Mouse (Mus musculus) liver, embryonic 16.5 days (tissue): ENCODE measurements around the gene Gm17387. TPM values are rescaled to one million over a fixed set of nuclear protein-coding genes. Genes with fewer than 3 reads are reported as not detected.

Experiments
- ATAC-seq: fragments of 200-750 bp; cut with Nextera tagmentation; 2 replicates; pipeline ENCODE4 v1.8.0; 2017; ENCODE audit warnings: low read depth, mild to moderate bottlenecking, moderate number of reproducible peaks, moderate library complexity
- H3K27ac ChIP-seq: fragments of 300-500 bp; sonication (generic); 2 replicates; pipeline ENCODE4 v1.5.1; 2014; ENCODE audit warnings: mild to moderate bottlenecking, low read length
- H3K27me3 ChIP-seq: fragments of 300-500 bp; sonication (generic); 2 replicates; pipeline ENCODE4 v1.6.1; 2014; ENCODE audit warnings: low read depth, low read length, mixed read lengths; ENCODE audit not compliant: control insufficient read depth, insufficient read depth
- H3K36me3 ChIP-seq: fragments of 300-500 bp; sonication (generic); 2 replicates; pipeline ENCODE4 v1.6.1; 2014; ENCODE audit warnings: mild to moderate bottlenecking; ENCODE audit not compliant: control insufficient read depth, insufficient read depth
- H3K4me1 ChIP-seq: fragments of 300-500 bp; sonication (generic); 2 replicates; pipeline ENCODE4 v1.6.1; 2014; ENCODE audit warnings: low read depth, low read length, mixed read lengths; ENCODE audit not compliant: control insufficient read depth
- H3K4me2 ChIP-seq: fragments of 300-500 bp; sonication (generic); 2 replicates; pipeline ENCODE4 v1.6.1; 2014; ENCODE audit warnings: low read depth, low read length, mixed read lengths
- H3K4me3 ChIP-seq: fragments of 300-500 bp; sonication (generic); 2 replicates; pipeline ENCODE4 v1.5.1; 2014; ENCODE audit warnings: low read depth, mild to moderate bottlenecking, low read length
- H3K9ac ChIP-seq: fragments of 300-500 bp; sonication (generic); 2 replicates; pipeline ENCODE4 v1.6.1; 2014; ENCODE audit warnings: low read depth, low read length
- H3K9me3 ChIP-seq: fragments of 300-500 bp; sonication (generic); replicated peaks from 2 replicates; pipeline ENCODE4 v1.6.1; 2016; ENCODE audit warnings: low read length; ENCODE audit not compliant: control insufficient read depth
- WGBS: fragments of 180-500 bp; shearing (Covaris S2); extraction: QIAGEN DNeasy Blood & Tissue Kit; methylation state at CpG from one replicate; pipeline ENCODE4 v1.1.7; 2014; ENCODE audit not compliant: insufficient replicate concordance; 5-methylcytosine and 5-hydroxymethylcytosine counted together
- polyA plus RNA-seq: library from polyadenylated mRNA; unstranded; fragments of >200 nt; fragmentation: Nextera tagmentation; extraction: Ambion mirVana; gene quantifications from 2 replicates; pipeline ENCODE4 v1.2.1, GENCODE M21; 2015

The Gm17387 gene
- polyA plus RNA-seq, 1 experiment from 2014 or later, result not detected

DNA sequence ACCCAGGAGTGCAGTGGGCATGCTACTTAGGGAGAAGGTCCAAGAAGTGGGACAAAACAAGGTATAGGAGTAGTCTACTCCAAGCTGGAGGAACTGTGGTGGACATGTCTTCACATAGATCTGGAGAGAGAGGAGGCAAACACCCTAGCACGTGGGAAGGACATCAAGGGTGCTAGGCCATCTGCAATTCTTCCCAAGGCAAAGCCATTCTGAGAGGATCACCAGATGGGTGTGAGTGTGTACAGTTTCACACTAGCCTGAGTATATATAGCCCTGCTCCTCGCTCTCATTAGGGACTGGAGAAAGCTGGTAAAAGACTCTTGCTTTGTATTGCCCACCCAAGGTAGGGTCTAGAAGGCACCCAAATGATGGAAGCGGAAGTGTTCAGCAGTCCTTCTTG lies 34.4 kb downstream of the Gm17387 start:
- WGBS, result 67% methylated on average over 3 of the region's 3 CpGs
- H3K9ac ChIP-seq, result no peak overlapping the region
- H3K27me3 ChIP-seq, result peaks cover 44% of the 10 kb centered on the region

DNA sequence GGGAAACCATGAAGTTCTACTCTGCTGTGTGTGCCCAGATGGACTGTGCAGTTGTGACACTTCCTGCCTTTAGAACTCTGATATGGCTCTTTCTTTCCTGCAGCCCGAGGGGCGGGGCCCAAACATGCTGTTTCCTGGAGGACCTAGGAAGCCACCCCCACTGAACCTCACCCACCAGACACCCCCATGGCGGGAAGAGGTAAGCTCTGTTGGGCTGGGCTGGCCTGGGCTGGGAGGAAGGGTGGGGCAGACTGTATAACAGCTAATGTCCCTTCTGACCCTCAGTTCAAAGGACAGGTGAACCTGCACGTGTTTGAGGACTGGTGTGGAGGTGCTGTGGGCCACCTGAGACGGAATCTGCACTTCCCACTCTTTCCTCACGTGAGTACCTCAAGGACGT lies 35.2 kb downstream of the Gm17387 start:
- Histone ChIP-seq H3K27ac (no peak overlapping the region), H3K4me1 (peaks cover 17% of the 10 kb centered on the region), H3K27me3 (peaks cover 41% of the 10 kb centered on the region), H3K4me3 (no peak overlapping the region), H3K36me3 (no peaks in the 10 kb centered on the region), H3K9me3 (no peaks in the 10 kb centered on the region), H3K9ac (no peak overlapping the region), H3K4me2 (no peak overlapping the region; the same call in 1 of the 2 replicates)
- 24% methylated on average over 7 of the region's 7 CpGs for WGBS
- ATAC-seq, result peak; percentile 54

More for the DNA sequence above, 34.4 kb downstream of the Gm17387 start:
- ATAC-seq, result no peak
- H3K27ac ChIP-seq, result no peak overlapping the region
- H3K4me3 ChIP-seq, result no peak overlapping the region
- H3K4me1 ChIP-seq, result peaks cover 17% of the 10 kb centered on the region
- no peaks in the 10 kb centered on the region for H3K36me3 ChIP-seq
- H3K9me3 ChIP-seq, result no peaks in the 10 kb centered on the region
- H3K4me2 ChIP-seq, result no peak overlapping the region

GRCm38 (mm10) chr7:141064576-141064975 lies 35.6 kb downstream of the Gm17387 start:
- H3K4me2 ChIP-seq, result no peak overlapping the region; the same call in 1 of the 2 replicates
- H3K27me3 ChIP-seq, result peaks cover 40% of the 10 kb centered on the region
- no peaks in the 10 kb centered on the region for H3K36me3 ChIP-seq
- ATAC-seq, result peak; percentile 18
- H3K4me1 ChIP-seq, result peaks cover 17% of the 10 kb centered on the region
- H3K4me3 ChIP-seq, result no peak overlapping the region
- 59% methylated on average over 7 of the region's 7 CpGs for WGBS
- H3K9ac ChIP-seq, result no peak overlapping the region
- no peak overlapping the region for H3K27ac ChIP-seq
- H3K9me3 ChIP-seq, result no peaks in the 10 kb centered on the region

- H3K9me3 ChIP-seq, result no peaks in the 10 kb centered on the region
- peaks cover 40% of the 10 kb centered on the region for H3K27me3 ChIP-seq
- ATAC-seq, result no peak
- H3K27ac ChIP-seq, result no peak overlapping the region
- no peak overlapping the region for H3K9ac ChIP-seq
- H3K4me2 ChIP-seq, result no peak overlapping the region
- no peaks in the 10 kb centered on the region for H3K36me3 ChIP-seq
- 60% methylated on average over 19 of the region's 19 CpGs for WGBS
- H3K4me1 ChIP-seq, result peaks cover 12% of the 10 kb centered on the region
- H3K4me3 ChIP-seq, result no peak overlapping the region
Observed at GRCm38 (mm10) chr7:141068351-141068750, 39.4 kb downstream of the Gm17387 start.

DNA sequence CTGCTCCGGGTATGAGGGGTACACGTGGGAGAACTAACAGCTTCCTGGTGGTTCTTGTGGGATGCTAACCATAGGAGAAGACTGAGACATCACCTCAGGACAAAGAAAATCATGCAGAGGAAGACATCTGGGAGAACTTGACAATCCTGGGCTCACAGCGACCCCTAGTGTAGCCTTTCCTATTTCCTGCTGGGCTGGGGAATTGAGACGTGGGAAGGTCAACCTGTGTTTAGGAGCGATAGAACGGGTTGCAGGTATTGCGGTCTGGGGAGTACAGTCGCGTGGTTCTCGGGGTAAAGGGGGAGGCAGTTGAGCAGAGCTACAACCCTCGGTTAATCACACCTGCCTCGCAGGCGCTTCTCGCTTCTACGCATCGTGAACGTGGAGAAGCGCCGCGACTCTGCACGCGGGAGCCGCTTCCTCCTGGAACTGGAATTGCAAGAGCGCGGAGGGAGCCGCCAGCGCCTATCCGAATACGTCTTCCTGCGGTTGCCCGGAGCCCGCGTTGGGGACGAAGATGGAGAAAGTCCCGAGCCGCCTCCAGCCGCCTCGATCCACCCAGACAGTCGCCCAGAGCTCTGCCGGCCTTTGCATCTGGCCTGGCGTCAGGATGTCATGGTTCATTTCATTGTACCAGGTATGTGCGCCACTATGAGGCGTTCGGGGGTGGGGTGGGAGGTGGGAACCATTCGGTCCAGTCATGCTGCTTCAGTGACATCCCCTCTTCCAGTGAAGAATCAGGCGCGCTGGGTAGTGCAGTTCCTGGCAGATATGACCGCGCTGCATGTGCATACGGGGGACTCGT lies 41.3 kb downstream of the Gm17387 start:
- Histone ChIP-seq H3K9me3 (no peaks in the 10 kb centered on the region), H3K4me2 (peak overlapping the region; percentile 62), H3K27ac (no peak overlapping the region), H3K4me3 (peak overlapping the region; percentile 41), H3K9ac (no peak overlapping the region), H3K27me3 (peaks cover 40% of the 10 kb centered on the region), H3K36me3 (no peaks in the 10 kb centered on the region), H3K4me1 (peaks cover 7% of the 10 kb centered on the region; the same call in 1 of the 2 replicates)
- WGBS, result 1% methylated on average over 51 of the region's 51 CpGs
- ATAC-seq, result peak; percentile 30; the same call in 1 of the 2 replicates

- H3K9ac ChIP-seq, result no peak overlapping the region
- WGBS, result 9% methylated on average over 23 of the region's 23 CpGs
- no peak overlapping the region for H3K27ac ChIP-seq
- no peaks in the 10 kb centered on the region for H3K36me3 ChIP-seq
- ATAC-seq, result no peak
- H3K4me2 ChIP-seq, result 0 out of 2 replicates have a peak overlapping the region, but pooled peaks have one; percentile 11
- no peak overlapping the region for H3K4me3 ChIP-seq
- peaks cover 7% of the 10 kb centered on the region; the same call in 1 of the 2 replicates for H3K4me1 ChIP-seq
- peaks cover 40% of the 10 kb centered on the region for H3K27me3 ChIP-seq
- no peaks in the 10 kb centered on the region for H3K9me3 ChIP-seq
Observed at GRCm38 (mm10) chr7:141072017-141072745, 43.2 kb downstream of the Gm17387 start.

- H3K4me3 ChIP-seq, result no peak overlapping the region
- H3K27ac ChIP-seq, result no peak overlapping the region
- WGBS, result 42% methylated on average over 4 of the region's 4 CpGs
- peaks cover 33% of the 10 kb centered on the region for H3K27me3 ChIP-seq
- no peaks in the 10 kb centered on the region for H3K9me3 ChIP-seq
- no peak for ATAC-seq
- H3K4me1 ChIP-seq, result peaks cover 7% of the 10 kb centered on the region; the same call in 1 of the 2 replicates
- H3K36me3 ChIP-seq, result no peaks in the 10 kb centered on the region
- H3K9ac ChIP-seq, result no peak overlapping the region
- no peak overlapping the region for H3K4me2 ChIP-seq
Observed at GRCm38 (mm10) chr7:141073782-141074181, 44.9 kb downstream of the Gm17387 start.

GRCm38 (mm10) chr7:141077841-141078240 lies 48.9 kb downstream of the Gm17387 start, which contains the start of gene Pkp3:
Pkp3 (plus strand) TSS chr7:141078218.
- no peak for ATAC-seq
- H3K27me3 ChIP-seq, result peaks cover 2% of the 10 kb centered on the region; the same call in 1 of the 2 replicates
- H3K9me3 ChIP-seq, result no peaks in the 10 kb centered on the region
- H3K9ac ChIP-seq, result no peak within 1 kb of the TSS
- no peak within 1 kb of the TSS for H3K4me3 ChIP-seq
- no peaks in the 10 kb centered on the region for H3K36me3 ChIP-seq
- no peak within 1 kb of the TSS for H3K4me2 ChIP-seq
- WGBS, result 83% methylated on average over 15 of the region's 15 CpGs
- H3K27ac ChIP-seq, result no peak within 1 kb of the TSS
- no peaks in the 10 kb centered on the region for H3K4me1 ChIP-seq
